Mouse (Mus musculus) embryonic facial prominence, embryonic 12.5 days (tissue): ENCODE results near the gene Tedc2. TPM values are rescaled to one million over a fixed set of nuclear protein-coding genes. Genes with fewer than 3 reads are reported as not detected.

Source experiments
- microRNA-seq: library from miRNA; unstranded; fragments of <30 nt; microRNA quantifications from one replicate; pipeline ENCODE4, GENCODE M21; 2017
- polyA plus RNA-seq: library from polyadenylated mRNA; unstranded; fragments of >200 nt; fragmentation: Nextera tagmentation; extraction: Ambion mirVana; gene quantifications from 2 replicates; pipeline ENCODE4 v1.2.1, GENCODE M21; 2016

Tedc2 gene
- polyA plus RNA-seq, 1 experiment from 2014 or later: 16.5 TPM

Small RNAs within 50 kb of the gene (microRNA-seq; reads per million reads assigned to microRNA genes)
- gene Mir5134 (2.4 reads per million, percentile 9 among the genes with 10 or more reads in this experiment), gene Mir6965 (not detected)

Other genes starting within 250 kb of the Tedc2 start
- gene Prss30, start 240.3 kb downstream of the Tedc2 start, polyA plus RNA-seq: not detected in 2 replicates
- gene Prss22, start 222.8 kb downstream of the Tedc2 start, polyA plus RNA-seq: 1.2 and 1.7 TPM in 2 replicates
- gene Prss27, start 182.7 kb downstream of the Tedc2 start, polyA plus RNA-seq: 0.22 and 0.24 TPM in 2 replicates
- 88.1 and 92.0 TPM in 2 replicates for gene Kctd5, start 147.4 kb downstream of the Tedc2 start, polyA plus RNA-seq
- gene Pdpk1, start 69.9 kb downstream of the Tedc2 start, polyA plus RNA-seq: 37.6 and 38.6 TPM in 2 replicates
- 40.9 and 42.7 TPM in 2 replicates for gene Amdhd2, start 57.1 kb downstream of the Tedc2 start, polyA plus RNA-seq
- 445 and 455 TPM in 2 replicates for gene Atp6v0c, start 51.1 kb downstream of the Tedc2 start, polyA plus RNA-seq
- gene Tbc1d24, start 15.3 kb downstream of the Tedc2 start, polyA plus RNA-seq: 8.7 and 8.9 TPM in 2 replicates
- 20.2 and 20.3 TPM in 2 replicates for gene Ntn3, start 11.3 kb downstream of the Tedc2 start, polyA plus RNA-seq
- 78.2 and 85.3 TPM in 2 replicates for gene Ccnf, start 30.6 kb upstream of the Tedc2 start, polyA plus RNA-seq
- gene Abca17, start 130.2 kb upstream of the Tedc2 start, polyA plus RNA-seq: 0.23 TPM in 1 of 2 replicates, not detected in the other
- gene Abca3, start 131.1 kb upstream of the Tedc2 start, polyA plus RNA-seq: 7.8 and 9.6 TPM in 2 replicates
- gene Rnps1, start 193.7 kb upstream of the Tedc2 start, polyA plus RNA-seq: 336 and 351 TPM in 2 replicates
- gene Eci1, start 205.8 kb upstream of the Tedc2 start, polyA plus RNA-seq: 77.3 and 82.3 TPM in 2 replicates
- gene Dnase1l2, start 222.3 kb upstream of the Tedc2 start, polyA plus RNA-seq: 3.2 and 3.6 TPM in 2 replicates
- gene E4f1, start 249.5 kb upstream of the Tedc2 start, polyA plus RNA-seq: 38.4 and 43.2 TPM in 2 replicates
- gene Pgp, start 249.5 kb upstream of the Tedc2 start, polyA plus RNA-seq: 52.3 and 54.9 TPM in 2 replicates